Mouse (Mus musculus) hindbrain, embryonic 10.5 days (tissue): Measurements from ENCODE around the gene Golga4. TPM values are rescaled to one million over a fixed set of nuclear protein-coding genes. Genes with fewer than 3 reads are reported as not detected.

Experiments
- DNase-seq: peaks from one replicate; pipeline ENCODE4 v3.0.0-alpha.2; 2017; ENCODE audit warnings: low spot score
- H3K27ac ChIP-seq: fragments of 300-500 bp; sonication (generic); 2 replicates; pipeline ENCODE4 v1.5.1; 2016; ENCODE audit warnings: mild to moderate bottlenecking, moderate library complexity
- H3K27me3 ChIP-seq: fragments of 300-500 bp; sonication (generic); 2 replicates; pipeline ENCODE4 v1.6.1; 2016; ENCODE audit warnings: mild to moderate bottlenecking; ENCODE audit not compliant: poor library complexity, insufficient read depth, severe bottlenecking
- H3K36me3 ChIP-seq: fragments of 300-500 bp; sonication (generic); 2 replicates; pipeline ENCODE4 v1.6.1; 2016; ENCODE audit warnings: mild to moderate bottlenecking, moderate library complexity
- H3K4me1 ChIP-seq: fragments of 300-500 bp; sonication (generic); replicated peaks from 2 replicates; pipeline ENCODE4 v1.6.1; 2016; ENCODE audit warnings: mild to moderate bottlenecking
- H3K4me3 ChIP-seq: fragments of 300-500 bp; sonication (generic); 2 replicates; pipeline ENCODE4 v1.5.1; 2016; ENCODE audit warnings: mild to moderate bottlenecking, moderate library complexity
- H3K9me3 ChIP-seq: fragments of 300-500 bp; sonication (generic); 2 replicates; pipeline ENCODE4 v1.6.1; 2016; ENCODE audit warnings: mild to moderate bottlenecking, moderate library complexity
- WGBS: fragments of 180-500 bp; shearing (Covaris S2); methylation state at CpG from one replicate; pipeline ENCODE4 v1.1.7; 2016; 5-methylcytosine and 5-hydroxymethylcytosine counted together
- polyA plus RNA-seq: library from polyadenylated mRNA; unstranded; fragments of >200 nt; fragmentation: Nextera tagmentation; extraction: Ambion mirVana; gene quantifications from 2 replicates; pipeline ENCODE4 v1.2.1, GENCODE M21; 2016

Golga4 gene
- polyA plus RNA-seq, 1 experiment from 2014 or later: 34.2 TPM

DNA sequence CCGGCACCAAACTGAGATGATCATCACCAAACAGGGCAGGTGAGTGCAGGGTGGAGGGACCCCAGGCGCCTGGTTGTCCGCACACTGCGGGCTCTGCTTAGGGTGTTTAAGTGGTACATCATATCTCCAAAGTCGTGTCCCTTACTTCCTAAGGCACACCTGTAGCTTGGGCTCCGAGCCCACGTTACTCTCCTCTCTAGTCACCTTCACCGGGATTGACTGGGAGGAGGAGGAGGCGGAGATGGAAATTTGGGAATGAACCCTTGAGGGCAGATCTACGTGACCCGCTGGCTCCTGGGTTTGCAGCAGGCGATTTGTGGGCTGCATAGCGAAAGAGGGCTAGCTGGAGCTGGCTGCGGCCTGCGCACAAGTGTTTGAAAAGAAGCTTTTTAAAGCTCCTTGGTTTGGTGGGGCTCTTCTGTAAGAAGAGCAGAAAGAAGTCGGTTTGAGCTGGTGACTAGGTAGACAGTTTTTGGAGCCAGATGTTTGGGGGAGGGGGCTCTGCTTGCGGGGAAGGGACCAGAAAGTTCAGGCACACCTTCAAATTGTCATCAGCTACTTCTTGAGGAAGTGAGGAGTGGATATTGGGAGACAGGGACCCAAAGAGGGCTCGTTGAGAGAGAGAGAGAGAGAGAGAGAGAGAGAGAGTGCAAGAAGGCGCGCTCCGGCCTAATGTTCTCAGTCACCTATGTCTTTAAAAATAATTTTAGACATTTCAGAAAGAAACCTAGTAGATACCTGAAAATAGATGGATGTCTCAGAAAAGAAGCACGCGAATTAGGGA lies 26.4 kb upstream of the Golga4 start:
- H3K27me3 ChIP-seq: peaks cover 100% of the 10 kb centered on the region
- DNase-seq: peak; percentile 43
- 2% methylated on average over 23 of the region's 23 CpGs for WGBS

DNA sequence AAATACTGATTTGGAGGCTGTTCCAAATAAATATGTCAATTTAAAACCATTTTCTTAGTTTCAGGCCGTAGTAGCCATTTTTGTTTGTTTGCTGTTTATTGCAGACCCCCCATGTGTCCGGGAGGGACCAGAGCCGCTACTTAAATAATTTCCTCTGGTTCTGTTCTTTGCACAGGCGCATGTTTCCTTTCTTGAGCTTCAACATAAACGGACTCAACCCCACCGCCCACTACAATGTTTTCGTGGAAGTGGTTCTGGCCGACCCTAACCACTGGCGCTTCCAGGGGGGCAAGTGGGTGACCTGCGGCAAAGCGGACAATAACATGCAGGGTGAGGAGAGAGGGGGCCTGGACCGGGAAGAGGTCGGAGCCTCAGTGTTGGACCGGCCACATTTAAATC lies 25.8 kb upstream of the Golga4 start:
- Histone ChIP-seq H3K9me3 (no peaks in the 10 kb centered on the region), H3K27ac (no peak overlapping the region), H3K27me3 (peaks cover 100% of the 10 kb centered on the region), H3K4me3 (no peak overlapping the region), H3K4me1 (peaks cover 31% of the 10 kb centered on the region), H3K36me3 (no peaks in the 10 kb centered on the region)
- DNase-seq: no peak
- WGBS: 4% methylated on average over 14 of the region's 14 CpGs

More for the DNA sequence above, 26.4 kb upstream of the Golga4 start:
- no peaks in the 10 kb centered on the region for H3K36me3 ChIP-seq
- peak overlapping the region; percentile 50 for H3K4me3 ChIP-seq
- peaks cover 31% of the 10 kb centered on the region for H3K4me1 ChIP-seq
- H3K9me3 ChIP-seq: no peaks in the 10 kb centered on the region
- H3K27ac ChIP-seq: no peak overlapping the region

DNA sequence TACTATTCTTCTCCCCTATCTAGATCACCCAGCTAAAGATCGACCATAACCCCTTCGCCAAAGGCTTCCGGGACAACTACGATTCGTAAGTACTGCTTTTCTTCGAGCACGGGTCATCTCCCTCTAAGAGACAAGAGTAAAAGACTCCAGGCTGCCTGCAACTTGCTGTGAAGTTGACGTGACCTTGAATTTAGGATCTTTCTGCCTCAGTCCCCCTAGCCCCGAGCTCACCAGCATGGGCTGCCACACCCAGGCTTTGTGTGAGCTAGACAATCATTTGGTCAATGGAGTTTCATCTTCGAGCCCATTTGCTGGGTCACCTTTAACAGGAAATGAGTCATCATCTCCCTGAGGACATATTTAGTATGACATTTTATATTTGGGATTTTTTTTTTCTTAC lies 23.9 kb upstream of the Golga4 start:
- DNase-seq: no peak
- Histone ChIP-seq H3K27ac (no peak overlapping the region), H3K27me3 (peaks cover 100% of the 10 kb centered on the region), H3K9me3 (no peaks in the 10 kb centered on the region), H3K4me1 (peaks cover 31% of the 10 kb centered on the region), H3K4me3 (no peak overlapping the region), H3K36me3 (no peaks in the 10 kb centered on the region)
- WGBS: 74% methylated on average over 10 of the region's 10 CpGs

DNA sequence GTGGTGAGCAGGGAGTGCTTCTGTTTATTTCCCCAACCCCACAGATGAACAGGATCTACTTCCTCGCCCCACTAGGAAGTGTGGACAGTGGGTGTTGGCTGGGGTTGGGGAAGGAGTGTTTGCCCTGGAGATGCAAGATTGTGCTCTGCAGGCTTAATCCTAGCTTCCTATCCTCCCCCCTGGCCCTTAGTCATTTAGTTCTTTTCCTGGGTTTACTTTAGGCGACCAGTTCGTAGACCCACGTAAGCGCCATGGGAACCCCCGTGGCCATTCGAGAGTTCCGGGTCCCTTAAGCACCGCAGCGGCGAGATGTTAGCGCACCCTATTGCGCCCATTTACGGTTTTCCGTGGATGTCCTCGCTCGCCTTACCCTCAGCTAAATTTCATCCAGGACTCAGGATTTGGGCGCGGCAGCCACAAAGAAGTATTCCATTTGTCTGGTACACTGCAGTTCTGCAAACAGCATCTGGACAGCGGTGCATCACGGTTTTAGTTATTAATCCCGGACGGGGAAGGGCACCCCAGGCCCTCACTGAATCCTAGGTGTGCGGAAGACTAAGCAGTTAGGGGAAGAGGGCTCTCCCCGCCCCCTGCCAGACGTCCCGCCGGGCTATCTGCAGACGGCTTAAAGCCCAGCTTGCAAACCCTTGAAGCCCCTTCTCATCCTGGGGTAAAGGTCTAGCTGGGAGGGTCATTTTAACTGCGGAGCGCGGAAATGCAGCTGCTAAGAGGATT lies 19.5 kb upstream of the Golga4 start:
- no peak overlapping the region for H3K27ac ChIP-seq
- H3K27me3 ChIP-seq: peaks cover 94% of the 10 kb centered on the region
- peak; percentile 29 for DNase-seq
- peak overlapping the region; percentile 3; the same call in 1 of the 2 replicates for H3K4me3 ChIP-seq
- under 1% methylated on average over 32 of the region's 32 CpGs for WGBS
- peaks cover 26% of the 10 kb centered on the region for H3K4me1 ChIP-seq
- H3K36me3 ChIP-seq: no peaks in the 10 kb centered on the region
- H3K9me3 ChIP-seq: no peaks in the 10 kb centered on the region

DNA sequence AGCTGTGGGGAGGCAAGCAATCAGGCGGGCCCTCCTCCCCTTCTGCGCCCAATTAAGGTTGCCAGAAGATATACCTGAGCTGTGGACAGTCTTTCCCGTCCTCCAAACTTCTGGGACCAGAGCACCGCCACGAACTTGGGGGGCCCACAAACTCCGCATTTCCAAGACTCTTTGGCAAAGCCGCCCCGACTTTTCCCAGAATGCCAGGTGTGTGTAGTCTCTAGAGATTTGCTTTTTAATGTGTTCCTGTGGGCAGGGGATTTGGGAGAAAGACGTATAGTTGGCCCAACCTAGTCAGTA lies 19.0 kb upstream of the Golga4 start:
- no peaks in the 10 kb centered on the region for H3K9me3 ChIP-seq
- peak; percentile 29 for DNase-seq
- H3K27me3 ChIP-seq: peaks cover 93% of the 10 kb centered on the region
- peaks cover 26% of the 10 kb centered on the region for H3K4me1 ChIP-seq
- no peaks in the 10 kb centered on the region for H3K36me3 ChIP-seq
- under 1% methylated on average over 9 of the region's 9 CpGs for WGBS
- H3K4me3 ChIP-seq: peak overlapping the region; percentile 3; the same call in 1 of the 2 replicates
- H3K27ac ChIP-seq: no peak overlapping the region

DNA sequence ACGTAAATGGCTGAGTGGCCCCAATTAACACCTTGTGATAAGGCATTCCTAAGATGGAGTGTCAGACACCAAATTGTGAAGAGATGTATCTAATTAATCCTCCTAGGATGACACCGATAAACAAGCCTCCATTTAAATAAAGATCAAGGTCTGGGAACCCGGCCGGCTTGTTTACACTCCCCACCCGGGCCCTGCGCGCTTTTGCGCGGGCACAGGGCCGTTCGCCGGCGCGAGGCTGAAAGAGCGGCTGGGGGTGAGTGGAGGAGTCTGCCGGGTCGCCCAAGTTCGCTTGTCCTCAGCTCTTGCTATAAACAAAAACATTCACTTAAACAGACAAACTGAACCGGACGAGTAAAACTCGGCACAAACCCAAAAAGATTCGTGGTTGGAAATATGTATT lies 18.4 kb upstream of the Golga4 start:
- peak overlapping the region; percentile 45 for H3K4me3 ChIP-seq
- peak; percentile 39 for DNase-seq
- H3K27me3 ChIP-seq: peaks cover 89% of the 10 kb centered on the region
- WGBS: under 1% methylated on average over 22 of the region's 22 CpGs
- no peaks in the 10 kb centered on the region for H3K9me3 ChIP-seq
- peaks cover 26% of the 10 kb centered on the region for H3K4me1 ChIP-seq
- no peak overlapping the region for H3K27ac ChIP-seq
- H3K36me3 ChIP-seq: no peaks in the 10 kb centered on the region

DNA sequence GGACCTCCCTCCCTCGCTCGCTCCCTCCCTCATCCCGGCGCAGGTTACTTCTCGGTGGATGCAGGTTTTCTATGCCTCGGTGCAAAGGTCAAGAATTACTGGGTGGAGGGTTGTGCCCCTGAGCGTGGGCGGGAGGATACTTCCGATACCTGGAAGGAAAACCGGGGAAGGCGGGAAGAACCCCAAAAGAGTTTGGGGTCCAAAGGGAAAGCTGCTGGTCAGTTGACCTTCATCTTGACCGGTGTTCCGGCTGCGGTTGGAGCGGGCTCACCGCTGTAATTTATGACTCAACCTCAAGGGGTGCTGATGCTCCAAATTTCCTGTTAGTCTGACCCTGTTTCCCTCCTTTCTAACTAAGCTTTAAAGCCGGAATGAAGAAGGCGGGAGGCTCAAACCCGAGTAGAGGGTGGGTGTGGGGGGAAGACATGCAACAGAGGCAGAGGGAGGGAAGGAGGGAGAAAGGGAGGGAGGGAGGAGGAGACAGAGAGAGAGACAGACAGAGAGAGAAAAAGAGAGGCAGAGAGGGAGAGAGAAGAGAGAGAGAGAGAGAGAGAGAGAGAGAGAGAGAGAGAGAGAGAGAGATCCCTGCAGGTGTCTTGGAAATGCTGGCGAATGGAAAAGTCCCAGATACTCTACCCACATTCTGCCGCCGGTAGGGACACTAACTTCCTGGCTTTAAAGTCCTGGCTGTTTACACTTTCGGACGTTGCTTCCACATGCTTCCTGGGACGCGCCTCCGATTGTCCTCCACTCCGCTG lies 17.8 kb upstream of the Golga4 start:
- peak; percentile 72 for DNase-seq
- Histone ChIP-seq H3K9me3 (no peaks in the 10 kb centered on the region), H3K4me3 (peak overlapping the region; percentile 45), H3K27me3 (peaks cover 82% of the 10 kb centered on the region), H3K4me1 (peaks cover 26% of the 10 kb centered on the region), H3K27ac (no peak overlapping the region; the same call in 1 of the 2 replicates), H3K36me3 (no peaks in the 10 kb centered on the region)
- WGBS: under 1% methylated on average over 28 of the region's 28 CpGs

DNA sequence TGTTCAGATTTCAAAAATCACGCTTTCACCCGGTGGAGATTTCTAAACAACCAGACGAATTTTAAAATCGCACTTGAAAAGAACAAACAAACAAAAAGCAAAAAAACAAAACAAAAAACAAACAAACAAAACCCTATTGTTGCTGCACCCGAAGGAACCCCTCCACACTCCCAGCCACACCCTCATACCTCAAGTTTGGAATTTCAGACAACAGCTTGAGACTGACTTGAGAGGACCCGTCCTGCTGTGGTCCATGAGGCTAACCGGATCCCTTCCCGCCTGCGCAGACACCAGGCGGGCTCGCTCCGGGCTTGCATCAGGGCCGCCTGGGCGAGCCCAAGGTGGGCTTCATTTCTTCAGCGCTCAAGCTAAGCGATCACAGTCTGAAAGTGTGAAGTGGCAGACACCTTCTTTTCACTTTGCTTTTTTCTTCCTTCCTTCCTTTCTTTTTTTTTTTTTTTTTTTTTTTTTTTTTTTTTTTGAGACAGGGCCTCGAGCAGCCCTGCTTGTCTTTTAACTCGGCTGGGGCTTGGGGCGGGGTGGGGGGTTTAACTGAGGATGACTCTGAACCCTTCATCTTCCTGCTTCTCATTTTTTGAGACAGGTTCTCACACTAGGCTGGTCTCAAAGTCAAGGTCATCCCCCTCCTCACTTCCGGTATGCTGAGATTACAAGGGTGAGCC lies 17.0 kb upstream of the Golga4 start:
- Histone ChIP-seq H3K36me3 (no peaks in the 10 kb centered on the region), H3K9me3 (no peaks in the 10 kb centered on the region), H3K27ac (no peak overlapping the region), H3K4me3 (peak overlapping the region; percentile 45), H3K4me1 (peaks cover 26% of the 10 kb centered on the region), H3K27me3 (peaks cover 75% of the 10 kb centered on the region)
- DNase-seq: peak; percentile 40
- WGBS: under 1% methylated on average over 20 of the region's 20 CpGs

DNA sequence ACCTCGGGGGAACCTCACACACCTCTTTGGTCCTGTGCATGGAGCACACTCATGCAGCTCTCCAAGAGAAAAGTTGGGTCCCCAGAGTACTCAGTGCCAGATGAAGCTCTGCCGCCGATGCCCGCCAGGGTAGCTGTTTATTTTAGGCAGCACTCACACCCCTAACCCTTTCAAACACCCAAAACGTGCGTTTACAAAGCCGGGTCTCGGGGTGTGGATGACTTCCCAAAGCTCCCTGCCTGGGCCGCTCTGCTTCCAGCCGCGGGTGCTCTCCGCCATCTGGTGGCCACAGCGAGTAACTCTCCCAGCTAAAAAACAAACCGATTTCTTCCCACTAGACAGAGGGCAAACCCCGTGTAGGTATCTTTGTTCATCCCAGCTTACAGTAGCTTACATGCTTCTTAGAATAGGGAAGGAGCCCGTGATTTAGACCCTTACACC lies 16.5 kb upstream of the Golga4 start:
- WGBS: under 1% methylated on average over 16 of the region's 16 CpGs
- Histone ChIP-seq H3K27me3 (peaks cover 69% of the 10 kb centered on the region), H3K4me1 (peaks cover 26% of the 10 kb centered on the region)

DNA sequence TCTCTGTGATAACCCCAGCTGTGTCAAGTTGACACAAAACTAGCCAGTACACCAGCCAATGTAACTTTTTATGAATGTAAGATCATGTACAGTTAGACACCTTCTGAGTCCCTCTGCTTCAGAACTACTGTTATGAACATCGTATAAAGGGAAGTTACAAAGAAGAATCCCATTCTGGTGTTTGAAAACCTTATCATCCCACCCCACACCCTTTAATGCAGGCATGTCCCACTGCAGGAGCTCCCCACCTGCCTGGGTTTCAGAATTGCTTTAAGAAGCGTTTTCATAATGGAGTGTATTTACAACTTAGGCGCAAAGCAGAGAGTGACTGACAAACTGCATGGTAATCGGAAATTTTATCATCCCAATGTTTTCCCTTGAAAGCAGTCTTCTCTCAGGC lies 14.9 kb upstream of the Golga4 start:
- no peak for DNase-seq
- Histone ChIP-seq H3K27ac (no peak overlapping the region), H3K36me3 (no peaks in the 10 kb centered on the region), H3K4me1 (peaks cover 26% of the 10 kb centered on the region), H3K27me3 (peaks cover 53% of the 10 kb centered on the region), H3K4me3 (no peak overlapping the region), H3K9me3 (no peaks in the 10 kb centered on the region)
- WGBS: 88% methylated on average over 4 of the region's 4 CpGs

More for the DNA sequence above, 16.5 kb upstream of the Golga4 start:
- Histone ChIP-seq H3K4me3 (peak overlapping the region; percentile 45), H3K27ac (no peak overlapping the region), H3K36me3 (no peaks in the 10 kb centered on the region), H3K9me3 (no peaks in the 10 kb centered on the region)
- DNase-seq: peak; percentile 83

DNA sequence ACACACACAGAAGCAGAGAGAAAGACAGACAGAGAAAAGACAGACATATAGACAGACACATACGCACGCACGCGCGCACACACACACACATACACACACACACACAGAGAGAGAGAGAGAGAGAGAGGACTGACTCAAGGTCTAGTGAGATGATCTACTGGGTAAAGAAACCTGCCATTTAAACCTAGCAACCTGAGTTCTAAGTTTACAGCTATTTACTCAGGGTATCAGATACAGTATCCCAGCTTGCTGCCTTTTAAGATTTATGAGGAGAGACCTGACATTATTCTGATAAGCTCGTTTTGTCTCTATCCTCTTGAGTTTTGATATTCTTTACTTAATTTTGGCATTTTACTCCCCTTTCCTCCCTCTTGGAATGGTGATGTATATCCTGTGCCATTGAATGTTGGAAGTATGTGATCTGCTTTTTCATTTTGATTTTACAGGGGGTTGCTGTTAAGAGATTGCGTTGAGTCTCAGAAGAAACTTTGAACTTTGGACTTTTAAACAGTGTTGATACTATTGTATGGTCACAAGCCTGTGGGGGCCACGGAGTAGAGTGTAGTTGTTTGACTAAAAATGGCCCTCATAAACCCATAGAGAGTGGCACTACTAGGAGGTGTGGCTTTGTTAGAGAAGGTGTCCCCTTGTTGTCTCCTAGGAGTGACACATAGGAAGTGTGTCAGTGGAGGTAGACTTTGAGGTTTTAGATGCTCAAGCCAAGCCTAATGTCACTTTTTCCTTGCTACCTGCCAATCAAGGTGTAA lies 13.0 kb upstream of the Golga4 start:
- Histone ChIP-seq H3K9me3 (no peaks in the 10 kb centered on the region), H3K27ac (no peak overlapping the region), H3K4me3 (no peak overlapping the region), H3K27me3 (peaks cover 34% of the 10 kb centered on the region), H3K36me3 (no peaks in the 10 kb centered on the region), H3K4me1 (peaks cover 10% of the 10 kb centered on the region)
- 91% methylated on average over 8 of the region's 8 CpGs for WGBS
- DNase-seq: no peak

DNA sequence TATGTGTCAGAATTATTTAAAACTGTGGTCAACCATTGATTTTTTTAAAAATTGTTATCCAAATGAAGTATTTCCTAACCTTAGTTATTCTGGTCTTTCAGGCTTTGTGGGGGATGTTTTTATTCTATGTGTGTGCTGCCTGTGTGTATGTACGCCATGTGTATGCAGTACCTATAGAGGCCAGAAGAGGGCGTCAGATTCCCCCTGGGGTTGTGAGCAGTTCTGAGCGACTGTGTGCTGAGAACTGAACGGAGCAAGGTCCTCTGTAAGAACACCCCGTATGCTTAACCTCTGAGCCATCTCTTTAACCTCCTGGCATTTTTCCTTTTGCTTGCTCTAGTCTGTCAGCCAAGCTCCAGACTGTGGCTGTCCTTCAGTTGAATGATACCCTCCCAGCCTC lies 12.0 kb upstream of the Golga4 start:
- WGBS: 90% methylated on average over 5 of the region's 5 CpGs
- no peak for DNase-seq

More for the DNA sequence above, 12.0 kb upstream of the Golga4 start:
- H3K27me3 ChIP-seq: peaks cover 24% of the 10 kb centered on the region
- no peaks in the 10 kb centered on the region for H3K9me3 ChIP-seq
- H3K4me1 ChIP-seq: peaks cover under 1% of the 10 kb centered on the region; the same call in 1 of the 2 replicates
- H3K27ac ChIP-seq: no peak overlapping the region
- H3K36me3 ChIP-seq: no peaks in the 10 kb centered on the region
- no peak overlapping the region for H3K4me3 ChIP-seq
